8 mouse cellular contexts compared by ENCODE assay signal in genomic region chr9:118150429-118151220, GRCm38 (mm10). TPM values are rescaled to one million over a fixed set of nuclear protein-coding genes. Genes with fewer than 3 reads are reported as not detected.
DNase-seq lines count a peak whose midpoint lies in the region; ATAC-seq and TF ChIP-seq lines count a peak whose summit lies in the region.

No protein-coding gene starts in this region.

- H3K4me1 ChIP-seq in kidney, embryonic 14.5 days (ENCODE audit: control insufficient read depth, insufficient read depth, low read length) = peaks cover 14% of the 10 kb centered on the region
- H3K4me1 ChIP-seq in bone marrow macrophage, adult 2 months (ENCODE audit: control insufficient read depth, insufficient read depth, low read length) = peaks cover 9% of the 10 kb centered on the region
- H3K4me1 ChIP-seq in forebrain, embryonic 15.5 days = peaks cover 22% of the 10 kb centered on the region
- H3K4me1 ChIP-seq in liver, embryonic 16.5 days (ENCODE audit: control insufficient read depth, low read depth, low read length) = peaks cover 7% of the 10 kb centered on the region

- no peaks in the 10 kb centered on the region for H3K36me3 ChIP-seq in kidney, embryonic 14.5 days (ENCODE audit: control insufficient read depth, insufficient read depth, low read length)
- H3K36me3 ChIP-seq in forebrain, embryonic 15.5 days = no peaks in the 10 kb centered on the region
- H3K36me3 ChIP-seq in liver, embryonic 16.5 days (ENCODE audit: control insufficient read depth, insufficient read depth) = no peaks in the 10 kb centered on the region

- H3K27me3 ChIP-seq in kidney, embryonic 14.5 days (ENCODE audit: control insufficient read depth, insufficient read depth, low read length) = no peaks in the 10 kb centered on the region
- no peaks in the 10 kb centered on the region for H3K27me3 ChIP-seq in forebrain, embryonic 15.5 days
- H3K27me3 ChIP-seq in liver, embryonic 16.5 days (ENCODE audit: control insufficient read depth, insufficient read depth, low read depth, low read length) = no peaks in the 10 kb centered on the region

- peak overlapping the region; percentile 41 for H3K4me2 ChIP-seq in kidney, embryonic 14.5 days (replicated peaks; ENCODE audit: low read depth, low read length)
- H3K4me2 ChIP-seq in forebrain, embryonic 15.5 days (replicated peaks) = peak overlapping the region; percentile 52
- H3K4me2 ChIP-seq in liver, embryonic 16.5 days (ENCODE audit: low read depth, low read length) = peak overlapping the region; percentile 76

- peak overlapping the region; percentile 83; the same call in 1 of the 2 replicates for H3K4me3 ChIP-seq in kidney, embryonic 14.5 days (ENCODE audit: low read length)
- H3K4me3 ChIP-seq in bone marrow macrophage, adult 2 months (ENCODE audit: insufficient read depth, low read length) = peak overlapping the region; percentile 30
- H3K4me3 ChIP-seq in forebrain, embryonic 15.5 days = peak overlapping the region; percentile 63
- H3K4me3 ChIP-seq in liver, embryonic 16.5 days (ENCODE audit: low read depth, low read length) = peak overlapping the region; percentile 80

- H3K27ac ChIP-seq in kidney, embryonic 14.5 days (ENCODE audit: low read depth, low read length) = peak overlapping the region; percentile 30; the same call in 1 of the 2 replicates
- H3K27ac ChIP-seq in bone marrow macrophage, adult 2 months (ENCODE audit: insufficient read depth, low read depth, low read length) = no peak overlapping the region
- H3K27ac ChIP-seq in forebrain, embryonic 15.5 days (replicated peaks) = peak overlapping the region; percentile 78; the same call in 1 of the 2 replicates
- H3K27ac ChIP-seq in liver, embryonic 16.5 days (ENCODE audit: low read length) = no peak overlapping the region

- peak; percentile 57 for ATAC-seq in kidney, embryonic 14.5 days (ENCODE audit: low FRiP score, low TSS enrichment)
- peak; percentile 60 for ATAC-seq in forebrain, embryonic 15.5 days (replicated peaks)
- ATAC-seq in liver, embryonic 16.5 days (ENCODE audit: low read depth) = no peak

- WGBS in kidney, embryonic 14.5 days = 52% methylated on average over 20 of the region's 20 CpGs
- WGBS in forebrain, embryonic 15.5 days = 72% methylated on average over 20 of the region's 20 CpGs
- WGBS in liver, embryonic 16.5 days (ENCODE audit: insufficient replicate concordance) = 64% methylated on average over 20 of the region's 20 CpGs

- DNase-seq in kidney, adult 8-10 months = no peak
- DNase-seq in testis, postnatal 14 days (ENCODE audit: low spot score) = peak; percentile 16
- no peak for DNase-seq in adrenal gland, adult (ENCODE audit: inconsistent age in 2 of 2, low spot score in 1 of 2)
- no peak for DNase-seq in adrenal gland, postnatal 10 days

- TF ChIP-seq CTCF in bone marrow macrophage, adult 2 months (IDR thresholded peaks at IDR 0.05; ENCODE audit: low read depth, low read length) = no peak

- no peaks in the 10 kb centered on the region for H3K9me3 ChIP-seq in kidney, embryonic 14.5 days (ENCODE audit: control insufficient read depth, low read length)
- no peaks in the 10 kb centered on the region for H3K9me3 ChIP-seq in forebrain, embryonic 15.5 days
- no peaks in the 10 kb centered on the region for H3K9me3 ChIP-seq in liver, embryonic 16.5 days (replicated peaks; ENCODE audit: control insufficient read depth, low read length)

- peak; percentile 46; the same call in 1 of the 2 replicates for TF ChIP-seq POLR2A in bone marrow macrophage, adult 2 months (IDR thresholded peaks at IDR 0.05; ENCODE audit: borderline replicate concordance, low read depth, low read length)

- H3K9ac ChIP-seq in kidney, embryonic 14.5 days (ENCODE audit: low read depth, low read length) = no peak overlapping the region; the same call in 1 of the 2 replicates
- H3K9ac ChIP-seq in forebrain, embryonic 15.5 days (replicated peaks) = 0 out of 2 replicates have a peak overlapping the region, but pooled peaks have one; percentile 83
- peak overlapping the region; percentile 44; the same call in 1 of the 2 replicates for H3K9ac ChIP-seq in liver, embryonic 16.5 days (ENCODE audit: low read depth, low read length)

RNA-seq across cellular contexts. Expression of gene Cmc1, which starts 0.6 kb away (rescaled TPM):
- polyA plus RNA-seq in kidney, embryonic 14.5 days (2014; fragmentation: Nextera tagmentation; extraction: Ambion mirVana) = 52.6 and 68.7 TPM in 2 replicates
- polyA plus RNA-seq in bone marrow macrophage, adult 2 months (2012; ENCODE audit: insufficient read depth, insufficient read length, missing spikeins) = 71.1 and 73.9 TPM in 2 replicates
- polyA plus RNA-seq in forebrain, embryonic 15.5 days (2015; fragmentation: Nextera tagmentation; extraction: Ambion mirVana) = 38.3 and 39.3 TPM in 2 replicates
- 14.8 and 15.2 TPM in 2 replicates for polyA plus RNA-seq in liver, embryonic 16.5 days (2015; fragmentation: Nextera tagmentation; extraction: Ambion mirVana)
- total RNA-seq in adrenal gland, postnatal 10 days (2021) = 10 to 100 TPM; 48.2 to 50.6 TPM

Comparison
In these comparisons a context has a peak if more than half of its experiments do, and no peak if none do; other contexts are left out.
1. H3K27ac ChIP-seq: peak in kidney, embryonic 14.5 days (single experiment) and forebrain, embryonic 15.5 days (single experiment); none in bone marrow macrophage, adult 2 months (single experiment) and liver, embryonic 16.5 days (single experiment).
2. H3K4me3 ChIP-seq: peak in every context shown above with its lines; median percentile 83 in kidney, embryonic 14.5 days; 80 in liver, embryonic 16.5 days; 63 in forebrain, embryonic 15.5 days; 30 in bone marrow macrophage, adult 2 months.
3. Peak in every context shown above with its lines, with median percentiles within 50 percentile points of each other: H3K4me2 ChIP-seq.